Mouse (Mus musculus): ENCODE data around the gene Olfr141. TPM values are rescaled to one million over a fixed set of nuclear protein-coding genes. Genes with fewer than 3 reads are reported as not detected.

The Olfr141 gene
- not detected for total RNA-seq (2023)

DNA sequence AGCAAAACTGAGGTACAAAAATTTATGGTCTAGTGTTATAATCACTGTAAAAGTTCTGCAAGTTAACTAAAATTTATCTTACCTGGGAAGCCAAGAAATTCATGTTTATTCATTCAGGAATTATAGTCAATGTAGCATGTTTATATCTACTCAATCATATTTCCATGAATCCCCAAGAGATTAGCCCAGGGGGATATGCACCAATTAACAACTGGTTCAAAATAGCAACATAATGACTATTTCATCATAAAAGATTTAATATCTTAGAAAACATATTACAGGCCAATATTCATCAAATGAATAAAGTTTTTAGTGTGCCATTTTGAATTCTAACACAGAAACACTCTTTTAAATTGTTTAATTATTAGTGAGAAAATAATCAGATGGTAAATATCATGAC, at the start of gene Olfr141:
Gene Olfr141 (minus strand): TSS at position 101 of the 400 bp plus-strand sequence.

DNA sequence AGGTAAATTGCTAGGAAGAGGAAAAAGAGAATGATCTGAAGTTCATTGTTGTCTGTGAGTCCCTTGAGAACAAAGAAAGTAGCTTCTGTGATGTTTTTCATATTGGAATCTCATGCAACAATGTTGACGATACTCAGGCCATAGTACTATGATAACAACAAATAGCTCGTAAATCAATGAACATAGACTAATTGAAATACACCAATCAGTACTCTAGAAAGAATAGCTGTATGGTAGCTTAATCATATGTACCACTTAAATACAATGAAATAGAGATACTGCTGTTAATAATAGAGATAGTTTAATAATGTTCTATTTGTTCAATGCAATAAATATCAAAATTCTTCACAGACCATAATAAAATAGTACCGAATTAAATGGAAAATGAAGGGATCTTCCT, 41.8 kb upstream of the Olfr141 start, which contains the start of gene Olfr1095:
Gene Olfr1095 (minus strand): TSS at position 101 of the 400 bp plus-strand sequence.

DNA sequence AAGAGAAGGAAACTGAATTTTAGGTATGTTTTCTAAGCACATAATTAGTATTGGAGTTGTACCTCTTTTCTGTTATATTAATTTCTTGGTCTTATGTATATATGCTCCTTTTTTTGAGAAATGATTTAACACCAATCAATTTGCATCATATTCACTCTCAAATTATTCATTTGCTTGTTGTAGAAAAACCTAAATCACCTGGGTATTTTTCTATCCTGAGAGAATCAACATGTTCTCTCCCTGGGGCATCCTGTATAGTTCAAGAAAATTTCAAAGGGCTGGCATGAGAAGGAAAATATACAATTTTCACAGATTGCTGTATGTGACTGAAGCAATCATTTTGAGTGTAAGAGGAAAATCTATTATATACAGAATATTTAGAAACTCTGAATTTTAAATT, 14.5 kb upstream of the Olfr141 start, which contains the start of gene Olfr1094:
Gene Olfr1094 (plus strand): TSS at position 301 of the 400 bp plus-strand sequence.

DNA sequence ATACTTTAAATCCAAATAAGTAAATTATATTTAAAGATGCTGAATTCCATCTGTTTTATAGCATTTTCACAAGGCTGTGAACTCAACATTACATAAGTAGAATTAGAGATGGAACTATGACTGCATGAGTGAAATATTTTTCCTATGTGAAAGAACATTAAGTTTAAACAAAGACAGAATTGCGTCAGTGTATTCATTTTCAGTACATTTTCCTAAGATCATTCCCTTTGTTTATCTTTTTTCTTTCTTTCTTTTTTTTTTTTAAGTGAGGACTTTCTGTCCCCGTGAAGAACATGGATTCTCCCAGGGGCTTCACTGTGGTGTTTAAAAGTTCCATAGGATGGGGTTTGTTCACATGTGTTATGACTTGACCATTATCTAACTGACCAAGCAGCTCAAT, 27.6 kb downstream of the Olfr141 start, which contains the start of gene Olfr1093:
Gene Olfr1093 (plus strand): TSS at position 301 of the 400 bp plus-strand sequence.

DNA sequence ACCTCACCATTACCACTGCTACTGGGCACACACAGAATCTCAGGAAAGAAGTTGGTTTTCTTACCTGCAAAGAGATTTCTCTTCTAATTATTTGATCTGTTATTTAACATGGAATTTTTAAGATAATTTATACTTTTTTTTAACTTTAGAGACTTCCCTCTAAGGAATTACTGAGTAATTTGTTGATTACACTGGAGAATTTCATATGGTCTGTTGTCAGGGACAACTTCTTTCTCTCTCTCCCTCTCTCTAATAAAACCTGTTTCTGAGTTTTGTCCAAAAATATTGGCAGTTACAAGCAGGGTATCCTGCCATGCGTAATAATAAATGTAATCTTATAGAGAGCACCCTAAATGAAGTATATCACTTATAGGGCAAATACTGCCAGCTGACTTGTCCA, 50.9 kb downstream of the Olfr141 start, which contains the start of gene Olfr1090:
Gene Olfr1090 (minus strand): TSS at position 101 of the 400 bp plus-strand sequence.

Other genes with a start within 250 kb of the Olfr141 start
- not detected for gene Olfr1082, start 211.1 kb downstream of the Olfr141 start, total RNA-seq (2023)
- gene Olfr1084, start 170.3 kb downstream of the Olfr141 start, total RNA-seq (2023) = not detected
- gene Olfr1085, start 148.0 kb downstream of the Olfr141 start, total RNA-seq (2023) = not detected
- not detected for gene Olfr1086, start 129.9 kb downstream of the Olfr141 start, total RNA-seq (2023)
- not detected for gene Olfr1087, start 111.6 kb downstream of the Olfr141 start, total RNA-seq (2023)
- gene Olfr1089, start 76.3 kb downstream of the Olfr141 start, total RNA-seq (2023) = not detected
- gene Olfr1090, start 51.0 kb downstream of the Olfr141 start, total RNA-seq (2023) = not detected
- not detected for gene Olfr1093, start 27.5 kb downstream of the Olfr141 start, total RNA-seq (2023)
- not detected for gene Olfr1094, start 14.6 kb upstream of the Olfr141 start, total RNA-seq (2023)
- not detected for gene Olfr1095, start 41.7 kb upstream of the Olfr141 start, total RNA-seq (2023)
- not detected for gene Gm13723, start 64.8 kb upstream of the Olfr141 start, total RNA-seq (2023)
- gene Olfr1097, start 82.2 kb upstream of the Olfr141 start, total RNA-seq (2023) = not detected
- gene Olfr1098, start 114.5 kb upstream of the Olfr141 start, total RNA-seq (2023) = not detected
- not detected for gene Olfr1099, start 150.7 kb upstream of the Olfr141 start, total RNA-seq (2023)
- gene Olfr1100, start 169.9 kb upstream of the Olfr141 start, total RNA-seq (2023) = not detected
- not detected for gene Olfr1101, start 181.2 kb upstream of the Olfr141 start, total RNA-seq (2023)
- not detected for gene Olfr1102, start 188.4 kb upstream of the Olfr141 start, total RNA-seq (2023)
- gene Olfr1104, start 217.1 kb upstream of the Olfr141 start, total RNA-seq (2023) = not detected
- not detected for gene Olfr1105, start 226.5 kb upstream of the Olfr141 start, total RNA-seq (2023)
- gene Olfr1106, start 242.3 kb upstream of the Olfr141 start, total RNA-seq (2023) = not detected

Data from B cell, adult 67 days (primary cell).